Mouse (Mus musculus) brain, embryonic 14.5 days (tissue): ENCODE measurements around the gene Hsd11b1.

Source experiments
- CTCF ChIP-seq: fragments of 200-500 bp; IDR thresholded peaks from 2 replicates; pipeline ENCODE4 v1.5.1; 2012; ENCODE audit warnings: inconsistent platforms, mild to moderate bottlenecking, moderate library complexity, borderline replicate concordance; ENCODE audit not compliant: insufficient read depth, insufficient read length; ENCODE audit errors: extremely low read depth
- POLR2A ChIP-seq: fragments of 200-500 bp; IDR thresholded peaks from 2 replicates; pipeline ENCODE4 v1.6.1; 2012; ENCODE audit warnings: mild to moderate bottlenecking, inconsistent platforms, borderline replicate concordance; ENCODE audit not compliant: poor library complexity, insufficient read depth, insufficient read length, severe bottlenecking; ENCODE audit errors: extremely low read depth

DNA sequence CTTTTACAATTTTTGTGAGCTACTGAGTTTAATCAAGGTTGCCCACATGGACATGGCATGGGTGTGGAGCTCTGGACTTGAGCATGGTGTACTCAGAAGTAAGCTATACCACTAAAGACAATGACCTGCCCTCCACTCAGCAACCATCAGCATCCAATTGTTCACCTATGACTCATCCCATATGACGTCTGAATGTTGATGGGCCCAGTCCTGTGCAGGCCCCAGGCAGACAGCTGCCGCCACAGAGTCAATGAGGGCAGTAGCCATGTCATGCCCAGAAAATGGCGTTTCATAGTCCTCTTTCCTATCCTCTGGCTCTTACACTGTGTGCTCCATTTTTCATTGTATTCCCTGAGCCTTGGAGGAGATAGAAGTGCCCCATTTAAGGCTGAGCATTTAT, 47.9 kb downstream of the Hsd11b1 start:
- no peak for TF ChIP-seq POLR2A
- TF ChIP-seq CTCF = no peak
